Mouse (Mus musculus) heart, embryonic 15.5 days (tissue): ENCODE results near the gene Gm10153. TPM values are rescaled to one million over a fixed set of nuclear protein-coding genes. Genes with fewer than 3 reads are reported as not detected.
"Not testable (repeated sequence)": the region's sequence is repeated elsewhere in the genome, so short reads cannot be mapped to it uniquely, and the experiment has no call there.

Experiments
- ATAC-seq: fragments of 200-750 bp; cut with Nextera tagmentation; replicated peaks from 2 replicates; pipeline ENCODE4 v1.8.0; 2017; ENCODE audit warnings: low read depth, moderate TSS enrichment; ENCODE audit not compliant: insufficient number of reproducible peaks, insufficient read depth, low FRiP score
- H3K27ac ChIP-seq: fragments of 300-500 bp; sonication (generic); 2 replicates; pipeline ENCODE4 v1.5.1; 2015; ENCODE audit warnings: mild to moderate bottlenecking, inconsistent platforms
- H3K27me3 ChIP-seq: fragments of 300-500 bp; sonication (generic); 2 replicates; pipeline ENCODE4 v1.6.1; 2015; ENCODE audit warnings: inconsistent platforms
- H3K36me3 ChIP-seq: fragments of 300-500 bp; sonication (generic); 2 replicates; pipeline ENCODE4 v1.6.1; 2015; ENCODE audit warnings: mild to moderate bottlenecking, inconsistent platforms
- H3K4me1 ChIP-seq: fragments of 300-500 bp; sonication (generic); replicated peaks from 2 replicates; pipeline ENCODE4 v1.6.1; 2015; ENCODE audit warnings: inconsistent platforms
- H3K4me2 ChIP-seq: fragments of 300-500 bp; sonication (generic); 2 replicates; pipeline ENCODE4 v1.6.1; 2015; ENCODE audit warnings: inconsistent platforms, mild to moderate bottlenecking, moderate library complexity
- H3K4me3 ChIP-seq: fragments of 300-500 bp; sonication (generic); 2 replicates; pipeline ENCODE4 v1.5.1; 2015; ENCODE audit warnings: mild to moderate bottlenecking, inconsistent platforms
- H3K9ac ChIP-seq: fragments of 300-500 bp; sonication (generic); 2 replicates; pipeline ENCODE4 v1.6.1; 2015; ENCODE audit warnings: mild to moderate bottlenecking, inconsistent platforms
- H3K9me3 ChIP-seq: fragments of 300-500 bp; sonication (generic); replicated peaks from 2 replicates; pipeline ENCODE4 v1.6.1; 2016; ENCODE audit warnings: inconsistent platforms
- whole genome bisulfite sequencing: fragments of 180-500 bp; shearing (Covaris S2); methylation state at CpG from one replicate; pipeline ENCODE4 v1.1.7; 2015; ENCODE audit warnings: mixed read lengths; 5-methylcytosine and 5-hydroxymethylcytosine counted together
- polyA plus RNA-seq: library from polyadenylated mRNA; unstranded; fragments of >200 nt; fragmentation: Nextera tagmentation; extraction: Ambion mirVana; gene quantifications from 2 replicates; pipeline ENCODE4 v1.2.1, GENCODE M21; 2015

Gm10153 gene
- polyA plus RNA-seq, 1 experiment from 2014 or later = not detected

GRCm38 (mm10) chr7:142178685-142179084, 11.5 kb downstream of the Gm10153 start:
- Histone ChIP-seq H3K9ac (no peak overlapping the region), H3K4me3 (no peak overlapping the region), H3K4me1 (no peaks in the 10 kb centered on the region), H3K27me3 (no peaks in the 10 kb centered on the region), H3K36me3 (no peaks in the 10 kb centered on the region), H3K4me2 (no peak overlapping the region), H3K9me3 (no peaks in the 10 kb centered on the region), H3K27ac (no peak overlapping the region)
- WGBS = 64% methylated on average over 1 of the region's 1 CpGs
- ATAC-seq = no peak

GRCm38 (mm10) chr7:142175905-142176304, 14.3 kb downstream of the Gm10153 start, which contains the start of gene Krtap5-2:
Krtap5-2 (minus strand) TSS chr7:142176005.
- H3K4me3 ChIP-seq, H3K27ac ChIP-seq, ATAC-seq: not testable (repeated sequence)

GRCm38 (mm10) chr7:142169836-142170235, 20.4 kb downstream of the Gm10153 start:
- Histone ChIP-seq H3K9ac (no peak overlapping the region), H3K4me3 (no peak overlapping the region), H3K9me3 (no peaks in the 10 kb centered on the region), H3K36me3 (no peaks in the 10 kb centered on the region), H3K4me2 (no peak overlapping the region), H3K4me1 (no peaks in the 10 kb centered on the region), H3K27ac (no peak overlapping the region), H3K27me3 (peaks cover 7% of the 10 kb centered on the region; the same call in 1 of the 2 replicates)
- WGBS = 42% methylated on average over 3 of the region's 3 CpGs
- ATAC-seq = no peak

More at GRCm38 (mm10) chr7:142175905-142176304, 14.3 kb downstream of the Gm10153 start, which contains the start of gene Krtap5-2:
- not testable (repeated sequence) for H3K9ac ChIP-seq, H3K27me3 ChIP-seq, H3K36me3 ChIP-seq, H3K4me2 ChIP-seq, H3K4me1 ChIP-seq, H3K9me3 ChIP-seq

- not testable (repeated sequence) for H3K4me1 ChIP-seq, H3K4me2 ChIP-seq, H3K27ac ChIP-seq, H3K27me3 ChIP-seq, H3K9me3 ChIP-seq, ATAC-seq, H3K4me3 ChIP-seq, H3K36me3 ChIP-seq, H3K9ac ChIP-seq
These were observed 24.6 kb downstream of the Gm10153 start, which contains the start of gene Gm4553 for GRCm38 (mm10) chr7:142165639-142166038. Gm4553 (minus strand) TSS chr7:142165739.

- 87% methylated on average over 3 of the region's 3 CpGs for WGBS
- no peak for ATAC-seq
These were observed 30.8 kb downstream of the Gm10153 start for GRCm38 (mm10) chr7:142159366-142159765.

GRCm38 (mm10) chr7:142157013-142157412, 33.2 kb downstream of the Gm10153 start, which contains the start of gene Gm29735:
Gm29735 (minus strand) TSS chr7:142157113.
- H3K4me2 ChIP-seq, H3K27ac ChIP-seq, H3K4me1 ChIP-seq, H3K27me3 ChIP-seq, H3K4me3 ChIP-seq, H3K36me3 ChIP-seq, H3K9ac ChIP-seq, ATAC-seq, H3K9me3 ChIP-seq: not testable (repeated sequence)
- WGBS = 43% methylated on average over 2 of the region's 2 CpGs

More at GRCm38 (mm10) chr7:142159366-142159765, 30.8 kb downstream of the Gm10153 start:
- Histone ChIP-seq H3K9ac (no peak overlapping the region), H3K4me1 (no peaks in the 10 kb centered on the region), H3K9me3 (no peaks in the 10 kb centered on the region), H3K27me3 (no peaks in the 10 kb centered on the region; the same call in 1 of the 2 replicates), H3K4me3 (no peak overlapping the region), H3K36me3 (no peaks in the 10 kb centered on the region), H3K27ac (no peak overlapping the region), H3K4me2 (no peak overlapping the region)

- Histone ChIP-seq H3K4me1 (no peaks in the 10 kb centered on the region), H3K36me3 (no peaks in the 10 kb centered on the region), H3K27me3 (no peaks in the 10 kb centered on the region; the same call in 1 of the 2 replicates), H3K27ac (no peak overlapping the region), H3K9me3 (no peaks in the 10 kb centered on the region), H3K4me2 (no peak overlapping the region), H3K9ac (no peak overlapping the region), H3K4me3 (no peak overlapping the region)
- no peak for ATAC-seq
- 48% methylated on average over 1 of the region's 1 CpGs for WGBS
These were observed 34.9 kb downstream of the Gm10153 start for GRCm38 (mm10) chr7:142155308-142155707.

GRCm38 (mm10) chr7:142152191-142152590, 38.0 kb downstream of the Gm10153 start:
- no peaks in the 10 kb centered on the region for H3K36me3 ChIP-seq
- no peak for ATAC-seq
- H3K4me1 ChIP-seq = no peaks in the 10 kb centered on the region
- H3K4me2 ChIP-seq = no peak overlapping the region
- WGBS = 74% methylated on average over 4 of the region's 4 CpGs
- no peak overlapping the region for H3K9ac ChIP-seq
- no peak overlapping the region for H3K4me3 ChIP-seq
- H3K27me3 ChIP-seq = no peaks in the 10 kb centered on the region; the same call in 1 of the 2 replicates
- no peak overlapping the region for H3K27ac ChIP-seq
- no peaks in the 10 kb centered on the region for H3K9me3 ChIP-seq

- no peak for ATAC-seq
- no peak overlapping the region for H3K9ac ChIP-seq
These were observed 41.6 kb downstream of the Gm10153 start for GRCm38 (mm10) chr7:142148633-142149032.

GRCm38 (mm10) chr7:142146033-142146432, 44.2 kb downstream of the Gm10153 start:
- 3% methylated on average over 1 of the region's 1 CpGs for WGBS
- H3K27me3 ChIP-seq = peaks cover 10% of the 10 kb centered on the region; the same call in 1 of the 2 replicates
- no peak for ATAC-seq
- no peak overlapping the region for H3K4me3 ChIP-seq
- H3K9ac ChIP-seq = no peak overlapping the region
- H3K4me2 ChIP-seq = no peak overlapping the region
- no peaks in the 10 kb centered on the region for H3K4me1 ChIP-seq
- H3K9me3 ChIP-seq = no peaks in the 10 kb centered on the region
- H3K36me3 ChIP-seq = no peaks in the 10 kb centered on the region
- no peak overlapping the region for H3K27ac ChIP-seq

More at GRCm38 (mm10) chr7:142148633-142149032, 41.6 kb downstream of the Gm10153 start:
- H3K4me3 ChIP-seq = no peak overlapping the region
- H3K4me1 ChIP-seq = no peaks in the 10 kb centered on the region
- H3K27ac ChIP-seq = no peak overlapping the region
- no peaks in the 10 kb centered on the region for H3K9me3 ChIP-seq
- peaks cover 10% of the 10 kb centered on the region; the same call in 1 of the 2 replicates for H3K27me3 ChIP-seq
- no peak overlapping the region for H3K4me2 ChIP-seq
- H3K36me3 ChIP-seq = no peaks in the 10 kb centered on the region

- H3K4me1 ChIP-seq = no peaks in the 10 kb centered on the region
- H3K4me3 ChIP-seq = no peak overlapping the region
- no peak overlapping the region for H3K9ac ChIP-seq
- H3K27ac ChIP-seq = no peak overlapping the region
- no peak overlapping the region for H3K4me2 ChIP-seq
- no peaks in the 10 kb centered on the region for H3K9me3 ChIP-seq
- ATAC-seq = no peak
- WGBS = 38% methylated on average over 4 of the region's 4 CpGs
- H3K36me3 ChIP-seq = no peaks in the 10 kb centered on the region
- H3K27me3 ChIP-seq = peaks cover 10% of the 10 kb centered on the region; the same call in 1 of the 2 replicates
These were observed 44.7 kb downstream of the Gm10153 start for GRCm38 (mm10) chr7:142145413-142145940.

- H3K36me3 ChIP-seq = no peaks in the 10 kb centered on the region
- no peak within 1 kb of the TSS for H3K4me2 ChIP-seq
- no peaks in the 10 kb centered on the region for H3K4me1 ChIP-seq
- no peak within 1 kb of the TSS for H3K4me3 ChIP-seq
- H3K9me3 ChIP-seq = no peaks in the 10 kb centered on the region
- no peak within 1 kb of the TSS for H3K27ac ChIP-seq
- WGBS = 67% methylated on average over 1 of the region's 1 CpGs
- H3K27me3 ChIP-seq = peaks cover 10% of the 10 kb centered on the region; the same call in 1 of the 2 replicates
- no peak for ATAC-seq
- no peak within 1 kb of the TSS for H3K9ac ChIP-seq
These were observed 45.7 kb downstream of the Gm10153 start, which contains the start of gene Gm45337 for GRCm38 (mm10) chr7:142144507-142144906. Gm45337 (minus strand) TSS chr7:142144607.
